Mouse (Mus musculus) heart, embryonic 16.5 days (tissue): ENCODE data around the gene Zfp78. TPM values are rescaled to one million over a fixed set of nuclear protein-coding genes. Genes with fewer than 3 reads are reported as not detected.

Source experiments
- ATAC-seq: fragments of 200-750 bp; cut with Nextera tagmentation; replicated peaks from 2 replicates; pipeline ENCODE4 v1.8.0; 2017; ENCODE audit warnings: moderate number of reproducible peaks; ENCODE audit not compliant: insufficient read depth, low FRiP score; ENCODE audit errors: extremely low read depth
- H3K27ac ChIP-seq: fragments of 300-500 bp; sonication (generic); 2 replicates; pipeline ENCODE4 v1.5.1; 2014; ENCODE audit warnings: mild to moderate bottlenecking, low read length, control low read depth, moderate library complexity
- H3K27me3 ChIP-seq: fragments of 300-500 bp; sonication (generic); 2 replicates; pipeline ENCODE4 v1.6.1; 2014; ENCODE audit warnings: low read length, mixed read lengths; ENCODE audit not compliant: control insufficient read depth, insufficient read depth
- H3K36me3 ChIP-seq: fragments of 300-500 bp; sonication (generic); 2 replicates; pipeline ENCODE4 v1.6.1; 2014; ENCODE audit not compliant: control insufficient read depth, insufficient read depth
- H3K4me1 ChIP-seq: fragments of 300-500 bp; sonication (generic); 2 replicates; pipeline ENCODE4 v1.6.1; 2014; ENCODE audit warnings: low read length, mixed read lengths; ENCODE audit not compliant: control insufficient read depth, insufficient read depth
- H3K4me2 ChIP-seq: fragments of 300-500 bp; sonication (generic); 2 replicates; pipeline ENCODE4 v1.6.1; 2014; ENCODE audit warnings: low read depth, mild to moderate bottlenecking, control low read depth, low read length
- H3K4me3 ChIP-seq: fragments of 300-500 bp; sonication (generic); 2 replicates; pipeline ENCODE4 v1.5.1; 2014; ENCODE audit warnings: mild to moderate bottlenecking, control low read depth, low read length
- H3K9ac ChIP-seq: fragments of 300-500 bp; sonication (generic); 2 replicates; pipeline ENCODE4 v1.6.1; 2014; ENCODE audit warnings: low read length, control low read depth
- H3K9me3 ChIP-seq: fragments of 300-500 bp; sonication (generic); replicated peaks from 2 replicates; pipeline ENCODE4 v1.6.1; 2016; ENCODE audit warnings: low read length; ENCODE audit not compliant: control insufficient read depth
- WGBS: fragments of 180-500 bp; shearing (Covaris S2); extraction: QIAGEN DNeasy Blood & Tissue Kit; methylation state at CpG from one replicate; pipeline ENCODE4 v1.1.7; 2014; 5-methylcytosine and 5-hydroxymethylcytosine counted together
- polyA plus RNA-seq: library from polyadenylated mRNA; unstranded; fragments of >200 nt; fragmentation: Nextera tagmentation; extraction: Ambion mirVana; gene quantifications from 2 replicates; pipeline ENCODE4 v1.2.1, GENCODE M21; 2015

Zfp78 gene
- polyA plus RNA-seq, 1 experiment from 2014 or later = 1.8 TPM

DNA sequence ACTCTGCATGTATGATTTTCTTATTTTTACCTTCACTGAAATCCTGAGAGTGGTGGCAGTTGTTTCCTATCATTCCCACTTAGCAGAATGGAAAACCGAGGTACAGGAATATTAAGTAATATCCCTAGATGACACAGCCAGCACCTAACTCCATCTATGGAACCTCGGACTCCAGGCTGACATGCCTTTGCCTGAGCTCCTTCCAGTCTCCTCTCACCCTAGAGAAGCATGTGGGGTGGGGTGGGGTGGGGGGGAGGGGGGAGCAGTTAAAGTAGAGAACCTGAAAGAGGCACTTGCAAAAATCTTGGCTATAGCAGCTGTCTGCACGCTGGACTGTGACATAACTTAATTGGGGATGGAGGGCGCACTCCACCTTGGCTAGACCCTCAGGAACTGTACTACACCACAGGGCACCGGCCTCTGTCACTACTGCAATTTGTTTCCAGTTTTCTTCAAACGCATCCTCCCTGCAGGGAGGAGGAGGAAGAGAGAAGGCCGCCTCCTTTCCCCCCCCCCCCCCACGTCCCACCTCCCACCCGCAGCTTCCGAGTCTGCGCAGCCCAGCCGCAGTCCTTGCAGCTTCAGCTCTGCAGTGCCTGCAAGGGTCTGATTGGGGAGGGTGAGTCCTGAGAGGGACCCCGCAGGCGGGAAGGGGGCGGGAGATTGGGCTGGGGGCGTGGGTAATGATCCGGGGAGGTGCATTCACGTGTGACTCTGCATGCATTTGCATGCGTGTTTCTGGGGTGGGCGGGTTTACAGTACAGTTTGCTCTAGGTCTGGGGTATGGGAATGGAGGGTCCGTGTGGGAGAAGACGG lies 51.8 kb downstream of the Zfp78 start:
- no peak for ATAC-seq
- WGBS = 10% methylated on average over 21 of the region's 22 CpGs

DNA sequence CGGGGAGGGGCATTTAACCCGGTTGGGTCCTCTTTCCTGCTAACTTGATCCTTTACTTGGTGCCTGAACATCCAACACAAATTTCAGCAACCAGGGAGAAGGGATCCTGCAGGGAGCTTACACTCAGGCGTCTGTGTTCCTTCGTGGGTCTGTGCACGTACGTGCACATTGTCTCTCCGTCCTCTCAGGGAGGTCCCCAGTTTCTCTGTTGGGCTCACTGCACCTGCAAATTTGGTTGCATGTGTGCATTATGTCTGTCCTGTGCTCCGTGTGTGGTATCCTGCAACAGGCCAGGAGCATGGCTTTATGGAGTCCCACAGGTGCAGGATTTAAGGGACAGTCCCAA lies 52.3 kb downstream of the Zfp78 start:
- no peak overlapping the region for H3K9ac ChIP-seq
- no peak overlapping the region for H3K27ac ChIP-seq
- H3K4me2 ChIP-seq = no peak overlapping the region
- no peak for ATAC-seq
- H3K9me3 ChIP-seq = no peaks in the 10 kb centered on the region
- H3K36me3 ChIP-seq = no peaks in the 10 kb centered on the region
- 18% methylated on average over 8 of the region's 8 CpGs for WGBS
- H3K4me3 ChIP-seq = no peak overlapping the region
- no peaks in the 10 kb centered on the region for H3K27me3 ChIP-seq
- no peaks in the 10 kb centered on the region for H3K4me1 ChIP-seq

More for the DNA sequence above, 51.8 kb downstream of the Zfp78 start:
- Histone ChIP-seq H3K4me1 (no peaks in the 10 kb centered on the region), H3K27me3 (no peaks in the 10 kb centered on the region), H3K36me3 (no peaks in the 10 kb centered on the region), H3K4me3 (no peak overlapping the region), H3K9ac (no peak overlapping the region), H3K27ac (no peak overlapping the region), H3K4me2 (no peak overlapping the region), H3K9me3 (no peaks in the 10 kb centered on the region)

DNA sequence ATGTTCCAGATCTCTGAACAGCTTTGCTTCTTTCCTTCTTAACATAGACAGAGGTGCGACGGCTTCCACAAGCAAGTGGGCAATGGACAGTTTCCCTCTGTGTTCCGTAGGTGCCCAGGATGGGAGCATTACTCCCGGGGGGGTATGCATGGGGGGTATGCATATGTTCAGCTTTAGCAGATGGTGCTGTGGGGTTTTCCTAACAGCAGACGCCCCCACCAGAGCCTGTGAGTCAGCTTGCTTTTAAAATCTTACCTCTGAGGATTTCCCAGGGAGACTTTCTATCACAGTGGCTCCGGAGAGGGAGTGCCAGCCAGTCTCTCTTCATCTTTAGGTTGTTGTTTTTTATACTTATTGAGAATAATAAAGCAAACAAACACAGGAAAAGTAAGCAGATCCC lies 56.8 kb downstream of the Zfp78 start:
- no peaks in the 10 kb centered on the region for H3K27me3 ChIP-seq
- H3K9ac ChIP-seq = no peak overlapping the region
- no peak overlapping the region for H3K4me2 ChIP-seq
- no peaks in the 10 kb centered on the region for H3K4me1 ChIP-seq
- no peak overlapping the region for H3K27ac ChIP-seq
- ATAC-seq = no peak
- no peak overlapping the region for H3K4me3 ChIP-seq
- H3K36me3 ChIP-seq = no peaks in the 10 kb centered on the region
- no peaks in the 10 kb centered on the region for H3K9me3 ChIP-seq
- WGBS = 72% methylated on average over 6 of the region's 6 CpGs

DNA sequence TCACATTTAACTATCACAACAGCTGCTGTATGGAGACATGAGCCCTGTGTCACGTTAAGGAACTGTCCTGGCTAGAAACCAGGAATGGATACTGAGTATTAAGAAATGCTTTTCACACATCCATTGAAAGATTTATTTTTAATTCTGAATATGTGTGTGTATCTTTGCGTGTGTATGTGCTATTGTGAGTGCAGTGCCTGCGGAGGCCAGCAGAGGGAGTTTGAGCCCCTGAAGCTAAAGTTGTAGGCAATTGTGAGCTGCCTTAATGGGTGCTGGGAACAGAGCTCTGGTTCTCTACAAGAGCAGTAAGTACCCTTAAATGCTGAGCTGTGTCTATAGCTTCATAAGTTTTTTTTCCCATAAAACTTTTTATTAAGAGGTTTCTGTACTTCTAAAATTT lies 66.3 kb downstream of the Zfp78 start:
- 79% methylated on average over 3 of the region's 3 CpGs for WGBS
- no peak overlapping the region for H3K27ac ChIP-seq
- peaks cover 5% of the 10 kb centered on the region for H3K9me3 ChIP-seq
- H3K27me3 ChIP-seq = no peaks in the 10 kb centered on the region
- no peak overlapping the region for H3K4me3 ChIP-seq
- H3K4me1 ChIP-seq = no peaks in the 10 kb centered on the region
- no peak overlapping the region for H3K9ac ChIP-seq
- no peak for ATAC-seq
- H3K4me2 ChIP-seq = no peak overlapping the region
- no peaks in the 10 kb centered on the region for H3K36me3 ChIP-seq

DNA sequence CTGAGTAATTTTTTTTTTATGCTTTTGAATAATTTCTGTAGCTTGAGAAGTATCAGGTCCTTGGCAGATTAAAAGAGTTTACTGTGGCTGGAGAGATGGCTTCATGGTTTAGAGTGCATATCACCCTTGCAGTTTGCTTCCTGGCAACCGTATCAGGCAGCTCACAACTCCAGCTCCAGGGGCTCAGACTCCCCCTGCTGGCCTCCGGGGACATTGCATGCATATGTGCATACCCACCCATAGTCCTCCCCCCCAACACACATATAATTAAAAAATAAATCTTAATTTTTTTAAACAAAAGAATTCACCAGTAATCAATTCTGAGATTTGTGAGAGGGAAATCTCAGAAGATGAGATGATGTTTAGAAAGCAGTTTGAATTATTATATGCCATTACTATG lies 67.3 kb downstream of the Zfp78 start:
- Histone ChIP-seq H3K9ac (no peak overlapping the region), H3K4me3 (no peak overlapping the region), H3K36me3 (no peaks in the 10 kb centered on the region), H3K4me2 (no peak overlapping the region), H3K9me3 (peaks cover 5% of the 10 kb centered on the region), H3K27me3 (no peaks in the 10 kb centered on the region), H3K27ac (no peak overlapping the region), H3K4me1 (no peaks in the 10 kb centered on the region)
- no peak for ATAC-seq
- WGBS = 36% methylated on average over 2 of the region's 2 CpGs

Other genes with a start within 250 kb of the Zfp78 start
- 22.2 and 22.5 TPM in 2 replicates for gene Zfp787, start 207.3 kb upstream of the Zfp78 start, polyA plus RNA-seq
- 34.4 and 35.4 TPM in 2 replicates for gene Zfp444, start 191.1 kb upstream of the Zfp78 start, polyA plus RNA-seq
- not detected in 2 replicates for gene Galp, start 166.2 kb upstream of the Zfp78 start, polyA plus RNA-seq
- not detected in 2 replicates for gene Zscan5b, start 141.0 kb upstream of the Zfp78 start, polyA plus RNA-seq
- not detected in 2 replicates for gene Epp13, start 110.6 kb upstream of the Zfp78 start, polyA plus RNA-seq
- gene Zfp667, start 76.7 kb upstream of the Zfp78 start, polyA plus RNA-seq = 4.9 and 5.1 TPM in 2 replicates
- 3.2 and 4.5 TPM in 2 replicates for gene Zfp583, start 32.0 kb upstream of the Zfp78 start, polyA plus RNA-seq
- gene Gm3854, start 19.5 kb upstream of the Zfp78 start, polyA plus RNA-seq = 1.0 and 1.5 TPM in 2 replicates
- gene Zfp28, start 20.0 kb downstream of the Zfp78 start, polyA plus RNA-seq = 7.6 and 9.5 TPM in 2 replicates
- gene Smim17, start 35.4 kb downstream of the Zfp78 start, polyA plus RNA-seq = 0.20 TPM in 1 of 2 replicates, not detected in the other
- gene Gm20715, start 47.0 kb downstream of the Zfp78 start, polyA plus RNA-seq = not detected in 2 replicates
- gene Olfr1344, start 75.4 kb downstream of the Zfp78 start, polyA plus RNA-seq = not detected in 2 replicates
- 0.02 TPM in 1 of 2 replicates, not detected in the other for gene Olfr1336, start 92.9 kb downstream of the Zfp78 start, polyA plus RNA-seq
- gene Olfr1346, start 103.8 kb downstream of the Zfp78 start, polyA plus RNA-seq = not detected in 2 replicates
- gene Olfr5, start 123.7 kb downstream of the Zfp78 start, polyA plus RNA-seq = not detected in 2 replicates
- gene Olfr1347, start 136.5 kb downstream of the Zfp78 start, polyA plus RNA-seq = not detected in 2 replicates
- not detected in 2 replicates for gene Olfr1348, start 145.5 kb downstream of the Zfp78 start, polyA plus RNA-seq
- gene Olfr1349, start 159.7 kb downstream of the Zfp78 start, polyA plus RNA-seq = not detected in 2 replicates
- gene Olfr1350, start 201.6 kb downstream of the Zfp78 start, polyA plus RNA-seq = not detected in 2 replicates